Mouse (Mus musculus): ENCODE data around the gene Ripor2. TPM values are rescaled to one million over a fixed set of nuclear protein-coding genes. Genes with fewer than 3 reads are reported as not detected.

The Ripor2 gene
- polyA plus RNA-seq, 1 experiment from 2014 or later, result 3.1 TPM

DNA sequence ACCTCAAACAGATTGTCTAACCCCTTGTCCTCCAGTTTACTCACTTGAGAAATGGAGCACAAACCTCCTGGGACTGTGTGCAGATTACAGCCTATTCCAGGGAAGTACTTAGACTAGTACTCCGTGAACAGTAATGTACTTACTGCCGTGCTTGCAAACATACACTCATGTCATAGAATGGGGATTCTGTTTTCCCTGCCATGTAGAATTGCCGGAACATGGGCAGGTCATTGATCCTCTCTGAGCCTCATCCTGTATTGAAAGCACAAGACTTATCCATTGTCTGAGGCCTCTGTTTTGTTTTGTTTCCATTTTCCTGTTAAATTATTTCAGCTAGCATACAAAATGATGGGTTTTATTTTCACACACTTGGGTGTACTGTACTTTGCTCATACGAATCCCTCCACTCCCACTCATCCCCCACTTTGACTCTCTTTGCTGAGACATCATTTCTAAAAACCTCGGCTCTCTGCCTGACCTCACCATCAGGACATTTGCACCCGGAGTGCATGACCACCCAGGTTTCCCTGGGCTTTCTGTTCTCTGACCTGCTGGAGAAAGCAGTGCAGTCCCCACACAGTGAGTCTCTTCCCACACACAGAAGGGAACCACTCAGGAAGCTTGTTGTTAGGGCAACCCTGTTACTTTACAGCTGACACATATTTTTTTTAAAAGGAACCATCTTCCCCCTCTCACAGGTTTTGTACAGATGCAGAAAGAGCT lies 35.2 kb downstream of the Ripor2 start:
- H3K36me3 ChIP-seq (ENCODE audit: insufficient read depth, low read length), result no peaks in the 10 kb centered on the region
- H3K27ac ChIP-seq (ENCODE audit: low read length), result no peak overlapping the region
- WGBS, result 44% methylated on average over 6 of the region's 6 CpGs
- TF ChIP-seq CTCF (IDR thresholded peaks at IDR 0.05) (no peak), EP300 (IDR thresholded peaks at IDR 0.05) (no peak)
- H3K9ac ChIP-seq (replicated peaks; ENCODE audit: low read depth), result no peak overlapping the region
- ATAC-seq (no peak), DNase-seq (ENCODE audit: low spot score) (no peak)
- H3K4me2 ChIP-seq (replicated peaks; ENCODE audit: low read depth, low read length), result no peak overlapping the region
- H3K9me3 ChIP-seq (ENCODE audit: low read length), result no peaks in the 10 kb centered on the region
- no peaks in the 10 kb centered on the region for H3K27me3 ChIP-seq (replicated peaks; ENCODE audit: insufficient read depth, low read length)
- H3K4me3 ChIP-seq (ENCODE audit: low read depth, low read length), result no peak overlapping the region
- H3K4me1 ChIP-seq (ENCODE audit: insufficient read depth, low read depth, low read length), result peaks cover 9% of the 10 kb centered on the region; the same call in 1 of the 2 replicates

DNA sequence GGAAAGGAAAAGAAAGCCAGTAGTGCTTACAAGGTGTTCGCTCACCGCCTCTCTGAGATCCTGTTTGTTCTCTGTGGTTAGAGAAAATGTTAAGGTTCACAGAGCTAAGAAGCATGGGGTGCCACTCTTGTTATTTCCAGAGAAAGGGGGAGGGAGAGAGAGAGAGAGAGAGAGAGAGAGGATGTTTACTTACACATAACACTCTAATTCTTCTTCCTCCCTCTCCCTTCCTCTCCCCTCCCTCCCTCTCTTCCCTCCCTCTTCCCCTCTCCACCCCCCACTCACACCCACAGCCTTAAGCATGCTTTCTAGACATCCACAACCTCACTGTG lies 35.8 kb downstream of the Ripor2 start:
- no peak for ATAC-seq
- Histone ChIP-seq H3K36me3 (ENCODE audit: insufficient read depth, low read length) (no peaks in the 10 kb centered on the region), H3K4me3 (ENCODE audit: low read depth, low read length) (no peak overlapping the region), H3K4me2 (replicated peaks; ENCODE audit: low read depth, low read length) (no peak overlapping the region), H3K9ac (replicated peaks; ENCODE audit: low read depth) (no peak overlapping the region), H3K9me3 (ENCODE audit: low read length) (no peaks in the 10 kb centered on the region), H3K27me3 (replicated peaks; ENCODE audit: insufficient read depth, low read length) (no peaks in the 10 kb centered on the region), H3K27ac (ENCODE audit: low read length) (no peak overlapping the region), H3K4me1 (ENCODE audit: insufficient read depth, low read depth, low read length) (peaks cover 9% of the 10 kb centered on the region; the same call in 1 of the 2 replicates)
- TF ChIP-seq EP300 (IDR thresholded peaks at IDR 0.05) (no peak), CTCF (IDR thresholded peaks at IDR 0.05) (no peak)
- no peak for DNase-seq (ENCODE audit: low spot score)
- WGBS, result 45% methylated on average over 2 of the region's 2 CpGs

DNA sequence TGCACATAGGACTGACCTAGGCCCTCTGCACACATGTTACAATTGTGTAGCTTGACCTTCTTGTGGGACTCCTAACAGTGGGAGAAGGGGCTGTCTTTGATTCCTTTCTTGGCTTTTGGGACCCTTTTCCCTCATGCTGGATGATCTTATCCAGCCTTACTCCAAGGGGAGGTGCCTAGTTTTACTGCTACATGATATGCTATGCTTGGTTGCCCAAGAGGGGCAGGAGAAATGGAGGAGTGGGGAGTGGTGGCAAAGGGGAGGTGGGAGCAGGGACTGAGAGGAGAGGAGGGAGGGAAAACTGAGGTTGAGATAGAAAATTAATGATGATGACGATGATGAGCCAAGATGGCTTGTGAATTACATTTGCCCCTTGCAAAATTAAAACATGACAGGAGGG lies 37.7 kb downstream of the Ripor2 start:
- H3K4me2 ChIP-seq (replicated peaks; ENCODE audit: low read depth, low read length), result no peak overlapping the region
- H3K27ac ChIP-seq (ENCODE audit: low read length), result peak overlapping the region; percentile 33; the same call in 1 of the 2 replicates
- H3K9ac ChIP-seq (replicated peaks; ENCODE audit: low read depth), result no peak overlapping the region
- no peak overlapping the region for H3K4me3 ChIP-seq (ENCODE audit: low read depth, low read length)
- H3K36me3 ChIP-seq (ENCODE audit: insufficient read depth, low read length), result no peaks in the 10 kb centered on the region
- DNase-seq (ENCODE audit: low spot score) (no peak), ATAC-seq (no peak)
- TF ChIP-seq EP300 (IDR thresholded peaks at IDR 0.05) (no peak), CTCF (IDR thresholded peaks at IDR 0.05) (no peak)
- H3K9me3 ChIP-seq (ENCODE audit: low read length), result no peaks in the 10 kb centered on the region
- no peaks in the 10 kb centered on the region for H3K27me3 ChIP-seq (replicated peaks; ENCODE audit: insufficient read depth, low read length)
- peaks cover 9% of the 10 kb centered on the region; the same call in 1 of the 2 replicates for H3K4me1 ChIP-seq (ENCODE audit: insufficient read depth, low read depth, low read length)
- WGBS, result 90% methylated on average over 1 of the region's 1 CpGs

DNA sequence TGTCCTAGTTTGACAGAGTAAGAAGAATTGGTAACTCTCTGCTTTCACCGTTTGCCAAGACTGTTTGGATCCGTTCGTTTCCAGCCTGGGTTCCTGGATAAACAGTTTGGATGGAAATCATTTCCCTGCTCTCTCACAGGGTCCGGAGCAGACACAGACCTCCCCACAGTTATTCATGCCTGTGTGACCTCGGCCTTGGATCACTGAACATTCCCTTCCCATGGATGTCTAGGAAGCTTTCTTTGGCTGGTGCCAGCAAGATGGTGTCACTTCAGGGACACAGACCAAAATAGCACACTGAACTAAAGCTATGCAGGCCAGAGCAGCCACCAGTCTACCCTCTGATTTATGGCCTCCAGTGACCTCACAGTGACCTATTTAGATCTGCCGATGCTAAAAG lies 38.5 kb downstream of the Ripor2 start:
- H3K36me3 ChIP-seq (ENCODE audit: insufficient read depth, low read length), result no peaks in the 10 kb centered on the region
- no peaks in the 10 kb centered on the region for H3K27me3 ChIP-seq (replicated peaks; ENCODE audit: insufficient read depth, low read length)
- TF ChIP-seq CTCF (IDR thresholded peaks at IDR 0.05) (no peak), EP300 (IDR thresholded peaks at IDR 0.05) (peak; percentile 88)
- 13% methylated on average over 6 of the region's 6 CpGs for WGBS
- H3K4me2 ChIP-seq (replicated peaks; ENCODE audit: low read depth, low read length), result no peak overlapping the region
- H3K27ac ChIP-seq (ENCODE audit: low read length), result peak overlapping the region; percentile 33; the same call in 1 of the 2 replicates
- no peaks in the 10 kb centered on the region for H3K9me3 ChIP-seq (ENCODE audit: low read length)
- no peak overlapping the region for H3K4me3 ChIP-seq (ENCODE audit: low read depth, low read length)
- peaks cover 9% of the 10 kb centered on the region; the same call in 1 of the 2 replicates for H3K4me1 ChIP-seq (ENCODE audit: insufficient read depth, low read depth, low read length)
- H3K9ac ChIP-seq (replicated peaks; ENCODE audit: low read depth), result no peak overlapping the region
- peak; percentile 88 for ATAC-seq
- peak; percentile 78 for DNase-seq (ENCODE audit: low spot score)

DNA sequence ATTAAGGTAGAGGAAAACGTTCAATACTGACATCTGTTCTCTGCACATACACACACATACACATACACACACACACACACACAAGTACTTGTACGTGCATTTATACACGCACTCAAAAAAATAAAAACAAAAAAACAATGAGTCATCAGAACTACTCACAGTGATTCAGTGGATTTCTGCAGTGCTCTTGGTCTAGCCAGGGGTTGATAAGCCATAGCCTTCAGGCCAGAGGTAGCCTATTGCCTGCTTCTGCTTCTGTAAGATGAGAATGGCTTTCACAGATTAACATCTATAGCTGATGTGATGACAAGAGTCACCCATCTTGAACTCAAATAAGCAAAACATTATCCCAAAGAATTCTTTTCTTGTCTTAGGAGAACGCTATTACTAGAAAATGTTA lies 41.6 kb downstream of the Ripor2 start:
- DNase-seq (ENCODE audit: low spot score), result no peak
- 86% methylated on average over 4 of the region's 4 CpGs for WGBS
- no peaks in the 10 kb centered on the region for H3K9me3 ChIP-seq (ENCODE audit: low read length)
- no peak overlapping the region for H3K27ac ChIP-seq (ENCODE audit: low read length)
- no peak overlapping the region for H3K9ac ChIP-seq (replicated peaks; ENCODE audit: low read depth)
- H3K27me3 ChIP-seq (replicated peaks; ENCODE audit: insufficient read depth, low read length), result no peaks in the 10 kb centered on the region
- TF ChIP-seq CTCF (IDR thresholded peaks at IDR 0.05) (no peak), EP300 (IDR thresholded peaks at IDR 0.05) (no peak)
- ATAC-seq, result no peak
- H3K4me3 ChIP-seq (ENCODE audit: low read depth, low read length), result no peak overlapping the region
- H3K4me2 ChIP-seq (replicated peaks; ENCODE audit: low read depth, low read length), result no peak overlapping the region
- H3K36me3 ChIP-seq (ENCODE audit: insufficient read depth, low read length), result no peaks in the 10 kb centered on the region
- H3K4me1 ChIP-seq (ENCODE audit: insufficient read depth, low read depth, low read length), result peaks cover 5% of the 10 kb centered on the region; the same call in 1 of the 2 replicates

DNA sequence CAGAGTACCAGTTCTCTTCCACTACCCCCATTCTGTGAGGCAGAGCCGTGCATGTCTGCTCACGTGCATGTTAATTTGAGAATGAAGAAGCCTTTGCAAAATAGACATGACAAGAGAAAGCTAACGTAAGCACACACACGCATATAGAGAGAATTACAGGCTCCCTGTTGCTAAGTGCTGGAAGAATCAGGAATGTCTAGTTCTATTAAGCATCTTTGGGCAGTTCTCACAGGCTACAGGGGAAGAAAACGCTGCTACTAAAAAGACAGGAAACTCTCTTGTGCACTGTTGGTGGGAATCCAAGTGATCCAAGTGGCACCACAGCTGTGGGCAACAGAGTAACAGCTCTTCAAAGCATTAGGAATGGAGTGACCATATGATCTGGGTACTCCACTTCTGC lies 43.1 kb downstream of the Ripor2 start:
- no peaks in the 10 kb centered on the region for H3K36me3 ChIP-seq (ENCODE audit: insufficient read depth, low read length)
- 71% methylated on average over 5 of the region's 5 CpGs for whole genome bisulfite sequencing
- H3K4me1 ChIP-seq (ENCODE audit: insufficient read depth, low read depth, low read length), result peaks cover 5% of the 10 kb centered on the region; the same call in 1 of the 2 replicates
- no peaks in the 10 kb centered on the region for H3K27me3 ChIP-seq (replicated peaks; ENCODE audit: insufficient read depth, low read length)
- ATAC-seq, result no peak
- H3K9me3 ChIP-seq (ENCODE audit: low read length), result no peaks in the 10 kb centered on the region
- H3K4me2 ChIP-seq (replicated peaks; ENCODE audit: low read depth, low read length), result no peak overlapping the region
- DNase-seq (ENCODE audit: low spot score), result no peak
- no peak for TF ChIP-seq CTCF (IDR thresholded peaks at IDR 0.05)
- no peak for TF ChIP-seq EP300 (IDR thresholded peaks at IDR 0.05)
- H3K27ac ChIP-seq (ENCODE audit: low read length), result no peak overlapping the region
- H3K9ac ChIP-seq (replicated peaks; ENCODE audit: low read depth), result no peak overlapping the region
- H3K4me3 ChIP-seq (ENCODE audit: low read depth, low read length), result no peak overlapping the region
